Mouse (Mus musculus): ENCODE measurements around the gene Hcrt.

DNA sequence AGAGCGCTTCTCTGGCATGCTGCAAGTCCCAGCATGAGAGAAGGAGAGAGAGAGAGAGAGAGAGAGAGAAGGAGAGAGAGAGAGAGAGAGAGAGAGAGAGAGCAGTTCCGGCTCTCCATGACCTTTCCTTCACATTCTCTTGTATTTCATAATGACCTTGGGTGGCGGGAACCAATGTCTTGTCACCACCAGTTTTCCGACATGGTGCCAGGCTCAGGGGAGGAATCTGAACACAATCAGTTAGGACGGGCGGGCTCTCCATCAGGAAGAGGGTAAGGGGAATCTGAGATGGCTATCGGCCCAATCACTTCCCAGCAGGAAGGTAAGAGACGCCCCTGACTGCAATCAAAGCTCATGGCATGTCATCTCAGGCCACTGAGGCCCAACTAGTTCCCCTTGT, 17.5 kb upstream of the Hcrt start:
- no peak for TF ChIP-seq CTCF (IDR thresholded peaks at IDR 0.05; ENCODE audit: borderline replicate concordance, extremely low read depth, insufficient read depth, insufficient read length)
- no peak for TF ChIP-seq POLR2A (IDR thresholded peaks at IDR 0.05; ENCODE audit: borderline replicate concordance, extremely low read depth, insufficient read depth, insufficient read length, poor library complexity, severe bottlenecking)
